Mouse (Mus musculus): ENCODE measurements at regions not wholly inside any gene's neighbourhood (a gene's known extent, or its start where the extent isn't known, plus 50 kb on each side); places are given as distances from the start of the nearest gene placed in this dataset.
"Not testable (repeated sequence)": the region's sequence is repeated elsewhere in the genome, so short reads cannot be mapped to it uniquely, and the experiment has no call there.

DNA sequence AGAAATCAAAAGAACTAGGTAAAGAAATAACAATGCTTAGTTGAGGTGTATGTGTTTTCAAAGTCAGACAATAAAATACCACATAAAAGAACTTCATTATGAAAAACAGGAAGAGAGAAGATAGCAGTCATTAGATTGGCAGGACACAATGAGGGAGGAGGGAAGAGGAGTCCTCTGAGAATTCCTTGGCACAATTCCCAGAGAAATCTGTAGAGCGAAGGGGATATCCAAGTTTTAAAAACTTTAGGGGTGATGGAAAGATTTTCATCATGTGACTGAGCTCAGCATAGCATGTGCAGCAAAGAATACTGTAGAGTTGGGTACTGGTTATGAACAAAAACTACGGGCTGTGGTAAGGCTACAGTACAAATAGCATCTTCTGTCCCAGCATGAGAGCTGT lies 141.3 kb upstream of the Ddhd1 start:
- intact Hi-C loops (cut with DNase I), result no loop called here
- peak; percentile 23 to 44 for DNase-seq

DNA sequence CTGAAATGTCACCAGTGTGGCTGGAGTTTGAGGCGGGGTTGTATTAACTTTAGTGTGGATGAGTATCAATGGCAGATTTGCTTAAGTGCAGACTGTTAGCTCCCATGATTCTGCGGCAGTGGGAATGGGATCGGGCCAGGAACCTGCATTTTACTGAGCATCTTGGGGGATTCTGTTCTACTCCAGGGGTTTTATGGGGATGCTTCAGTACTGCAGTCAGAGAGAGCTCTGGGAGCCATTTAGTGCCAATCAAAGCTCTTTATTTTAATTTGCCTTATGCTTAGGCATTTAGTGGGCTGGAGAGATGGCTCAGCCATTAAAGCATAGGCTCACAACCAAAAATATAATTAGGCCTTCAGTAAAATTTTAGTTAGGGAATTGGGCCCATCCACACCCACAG lies 148.0 kb upstream of the Ddhd1 start:
- no peak for DNase-seq

DNA sequence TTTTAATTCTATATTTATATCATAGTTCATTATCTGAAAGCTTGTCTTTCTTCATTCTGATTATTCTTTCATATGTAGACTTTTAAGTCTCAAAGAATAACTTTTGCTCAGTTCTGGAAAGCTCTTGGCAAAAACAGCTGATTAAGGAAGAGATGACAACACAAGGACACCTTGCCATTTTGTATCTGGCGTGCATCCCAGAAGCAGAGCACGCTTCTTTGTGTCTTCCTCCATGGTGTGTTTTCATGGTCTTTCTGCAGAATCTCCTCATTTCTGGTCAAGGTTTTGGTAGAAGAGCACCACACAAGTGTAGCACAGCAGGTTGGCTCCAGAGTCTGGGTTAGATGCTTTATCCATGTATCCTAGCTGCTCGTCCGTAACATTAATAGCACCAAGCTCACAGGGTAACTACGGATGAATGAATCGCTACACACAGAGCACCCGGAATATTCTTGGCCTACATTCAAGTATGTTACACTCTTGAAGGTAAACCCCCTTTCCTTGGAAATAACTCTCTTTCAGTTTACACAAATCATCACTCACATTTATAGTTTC lies 148.9 kb upstream of the Ddhd1 start:
- no peak for DNase-seq
- intact Hi-C loops (cut with DNase I), result no loop called here

More for the DNA sequence above, 148.0 kb upstream of the Ddhd1 start:
- intact Hi-C loops (cut with DNase I), result no loop called here

DNA sequence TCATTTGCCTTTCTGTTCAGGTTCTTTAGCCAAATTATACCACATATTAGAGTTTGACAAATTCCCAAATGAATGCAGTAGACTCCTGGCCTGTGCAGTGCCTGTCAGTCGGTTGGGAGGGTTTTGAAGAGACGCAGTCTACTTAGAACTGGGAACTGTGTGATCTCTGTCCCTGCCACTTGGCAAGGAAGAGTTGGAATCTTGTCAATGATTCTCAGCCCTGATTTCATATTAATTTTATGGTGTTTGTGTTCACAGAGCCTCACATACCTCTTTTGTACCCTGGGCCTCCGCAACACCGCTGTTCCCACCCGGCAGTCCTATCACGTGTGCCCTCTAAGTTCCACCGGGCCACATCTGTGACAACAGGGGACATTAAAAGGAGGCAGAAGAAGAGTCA lies 149.8 kb upstream of the Ddhd1 start:
- no peak for DNase-seq
- intact Hi-C loops (cut with DNase I), result no loop called here

DNA sequence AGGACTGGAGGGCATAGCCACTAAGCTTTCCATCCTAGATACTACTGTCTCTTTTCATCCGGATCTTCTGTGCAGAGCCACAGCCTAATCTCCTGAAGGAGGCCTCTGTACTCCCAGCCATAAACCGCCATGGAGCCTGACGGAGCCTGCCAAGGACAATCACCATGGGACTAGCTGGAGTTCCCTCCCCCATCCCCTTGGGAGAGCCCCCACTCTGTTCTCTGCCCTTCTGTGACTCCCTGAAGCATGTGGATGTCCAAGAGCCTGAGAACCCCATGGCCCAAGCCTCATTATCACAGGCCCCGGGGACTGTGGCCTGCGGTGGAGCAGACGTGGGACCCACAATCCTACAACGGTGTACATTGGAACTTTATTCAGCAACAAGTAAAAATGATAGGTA lies 151.5 kb upstream of the Ddhd1 start:
- intact Hi-C loops (cut with DNase I), result no loop called here
- peak in 1 of 2 experiments; percentile 18 for DNase-seq

DNA sequence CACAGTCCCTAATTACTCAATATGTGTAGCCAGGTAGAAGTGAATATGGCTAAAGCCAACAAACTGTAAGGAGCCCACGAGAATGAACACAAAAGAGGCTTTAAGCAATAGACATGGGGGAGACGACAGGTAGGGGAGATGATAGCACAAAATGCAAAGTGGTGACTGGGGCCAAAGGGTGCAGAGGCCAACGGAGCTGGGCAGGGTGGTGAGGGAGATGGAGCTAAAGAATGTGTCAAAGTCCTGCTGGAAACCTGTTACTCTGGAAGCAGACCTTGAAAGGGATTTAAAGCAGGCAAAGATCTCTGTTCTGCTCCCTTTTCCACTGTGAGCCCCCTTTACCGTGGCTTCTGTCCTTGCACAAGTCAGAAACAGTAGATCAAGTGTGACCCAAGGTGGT lies 152.2 kb upstream of the Ddhd1 start:
- intact Hi-C loops (cut with DNase I), result no loop called here
- DNase-seq, result no peak

DNA sequence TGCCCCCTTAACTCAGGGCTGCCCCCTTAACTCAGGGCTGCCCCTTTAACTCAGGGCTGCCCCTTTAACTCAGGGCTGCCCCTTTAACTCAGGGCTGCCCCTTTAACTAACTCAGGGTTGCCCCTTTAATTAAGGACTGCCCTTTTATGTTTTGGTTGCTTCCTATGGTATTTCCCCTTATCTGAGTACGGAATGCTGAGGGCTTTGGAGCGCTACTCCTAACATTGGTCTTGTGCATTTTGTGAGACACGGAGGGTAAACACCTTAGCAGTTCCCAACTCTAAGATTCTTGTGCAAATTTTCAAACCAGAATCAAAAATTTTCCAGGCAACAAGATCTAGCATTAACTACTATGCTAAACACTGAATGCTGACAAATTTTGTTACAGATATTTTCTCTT lies 152.7 kb upstream of the Ddhd1 start:
- no peak for DNase-seq
- intact Hi-C loops (cut with DNase I), result no loop called here

DNA sequence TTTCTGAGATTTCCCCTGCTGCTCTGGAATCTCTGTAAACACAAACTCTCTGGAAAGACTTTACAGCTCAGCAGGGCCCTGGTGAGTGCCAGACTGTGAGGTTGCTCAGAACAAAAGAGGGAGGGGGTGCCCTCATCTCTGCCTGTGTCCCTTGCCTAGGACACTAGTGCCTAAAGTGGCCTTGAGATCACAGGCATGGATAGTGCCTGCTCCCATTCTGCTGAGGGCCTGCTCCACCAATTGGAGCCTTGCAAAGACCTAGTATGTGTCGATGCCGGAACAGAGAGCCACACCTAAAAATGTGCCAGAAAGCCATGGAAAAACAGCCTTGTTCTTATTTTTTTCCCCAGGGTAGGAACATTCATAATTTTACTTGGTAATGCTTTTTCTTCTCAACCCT lies 157.7 kb upstream of the Ddhd1 start:
- intact Hi-C loops (cut with DNase I), result no loop called here
- no peak for DNase-seq

DNA sequence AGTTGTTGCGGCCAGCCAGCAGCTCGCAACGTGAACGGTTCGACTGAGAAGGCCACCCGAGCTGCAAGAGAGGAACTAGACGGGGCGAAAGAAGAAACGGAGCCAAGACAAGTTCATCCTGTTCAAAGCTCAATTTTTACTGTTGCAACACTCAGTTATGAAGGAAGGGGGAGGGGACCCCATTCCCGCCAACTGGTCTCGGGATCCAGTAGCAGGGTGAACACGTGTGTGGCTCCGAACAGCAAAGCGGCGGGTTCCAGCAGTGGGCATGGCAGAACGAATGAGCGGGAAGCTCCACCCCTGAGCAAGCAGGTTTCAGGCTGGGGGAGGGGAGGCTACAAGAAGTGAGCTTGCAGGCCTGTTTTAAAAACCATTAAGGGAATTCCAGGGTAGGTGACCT lies 158.7 kb upstream of the Ddhd1 start:
- intact Hi-C loops (cut with DNase I); DNase-seq: not testable (repeated sequence)

DNA sequence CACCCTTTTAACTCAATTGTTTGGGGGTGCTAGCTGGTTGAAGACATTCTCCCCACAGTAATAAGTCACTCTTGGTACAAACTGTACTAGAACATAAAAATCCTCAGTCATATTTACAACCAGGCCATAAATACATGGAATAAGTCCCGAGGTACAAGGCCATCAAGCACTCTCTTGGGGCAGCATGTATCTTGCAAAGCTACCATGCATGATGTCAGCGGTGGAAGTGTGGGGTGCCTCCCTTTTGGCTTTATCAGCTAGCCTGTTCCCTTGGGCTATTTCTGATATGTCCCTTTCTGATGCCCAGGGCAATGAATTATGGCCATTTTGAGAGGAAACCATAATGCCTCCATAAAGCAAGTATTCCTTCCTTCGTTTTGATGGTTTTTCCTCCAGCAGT lies 159.8 kb upstream of the Ddhd1 start:
- no peak for DNase-seq
- intact Hi-C loops (cut with DNase I), result no loop called here

DNA sequence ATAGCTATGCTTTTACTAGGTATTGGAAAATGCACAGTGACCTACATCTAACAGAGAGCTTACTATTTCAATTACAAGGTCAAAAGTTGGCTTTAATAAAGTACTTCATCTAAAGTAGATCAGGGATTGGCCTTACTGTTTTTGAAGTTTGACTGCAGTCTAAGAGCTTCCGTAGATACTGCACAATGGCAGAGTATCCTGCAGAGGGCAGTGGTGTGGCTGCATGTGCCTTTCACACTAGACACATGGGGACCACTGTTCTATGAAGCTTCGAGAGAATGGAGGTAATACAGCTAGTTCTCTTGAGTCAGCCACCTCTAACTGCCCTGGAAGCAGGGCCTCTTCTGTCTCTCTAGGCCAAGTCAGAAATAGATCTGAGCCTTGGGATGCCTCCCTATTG lies 166.7 kb upstream of the Ddhd1 start:
- intact Hi-C loops (cut with DNase I), result no loop called here
- no peak for DNase-seq

DNA sequence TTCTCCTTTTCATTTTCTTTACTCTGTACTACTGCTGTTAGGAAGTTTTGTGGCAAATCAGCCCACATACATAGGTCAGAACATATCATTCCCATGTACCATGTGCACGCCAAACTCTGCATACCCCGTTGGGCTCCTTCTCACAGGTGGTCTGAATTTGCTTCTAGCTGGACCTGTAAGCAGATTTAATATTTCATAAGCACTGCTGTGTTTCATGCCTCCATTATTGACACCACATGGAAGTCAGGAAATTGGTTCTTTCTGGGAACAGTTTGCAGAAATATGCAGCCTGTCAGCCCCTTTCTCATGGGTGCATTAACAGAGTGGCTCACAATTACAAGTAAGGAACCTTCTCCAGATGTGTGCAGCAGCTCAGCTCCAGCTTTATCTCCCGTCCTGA lies 168.1 kb upstream of the Ddhd1 start:
- DNase-seq, result no peak
- intact Hi-C loops (cut with DNase I), result no loop called here

DNA sequence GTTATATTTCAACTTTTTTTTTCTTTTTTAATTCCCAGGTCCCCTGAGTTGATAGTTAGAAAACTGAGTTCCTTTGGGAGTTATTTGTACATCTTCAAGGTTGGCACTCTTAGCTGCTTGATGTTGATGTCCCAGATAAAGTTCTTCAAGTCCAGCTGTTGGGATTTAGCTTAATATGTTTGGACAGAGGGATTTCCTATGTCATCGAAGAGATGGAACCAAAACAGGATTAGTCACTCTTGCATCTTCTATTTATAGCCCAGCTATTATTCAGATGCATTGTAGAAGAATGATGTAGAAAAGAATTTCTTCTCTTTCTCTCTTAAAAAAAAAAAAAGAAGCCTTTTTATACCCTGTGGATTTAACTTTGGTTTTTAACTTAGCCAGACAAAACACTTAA lies 169.2 kb upstream of the Ddhd1 start:
- intact Hi-C loops (cut with DNase I), result no loop called here
- DNase-seq, result no peak

DNA sequence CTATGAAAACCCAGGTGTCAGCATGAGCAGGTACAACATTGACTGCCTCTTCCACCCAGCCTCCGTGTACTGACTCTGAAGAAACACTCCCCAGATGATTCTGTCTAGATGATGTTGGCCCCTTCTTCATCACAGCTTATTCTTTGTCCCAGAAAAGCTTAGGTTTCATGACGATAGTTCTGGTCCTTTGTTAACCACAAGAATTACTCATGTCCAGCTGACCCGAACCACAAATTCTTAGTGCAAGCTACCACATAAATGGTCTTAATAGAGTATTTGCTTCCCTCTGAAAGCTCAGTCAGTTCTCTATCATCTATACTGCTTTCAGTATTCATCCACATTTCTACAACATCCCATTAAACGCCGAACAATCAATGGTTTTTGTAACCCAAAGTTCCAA lies 172.5 kb upstream of the Ddhd1 start:
- DNase-seq, result no peak

DNA sequence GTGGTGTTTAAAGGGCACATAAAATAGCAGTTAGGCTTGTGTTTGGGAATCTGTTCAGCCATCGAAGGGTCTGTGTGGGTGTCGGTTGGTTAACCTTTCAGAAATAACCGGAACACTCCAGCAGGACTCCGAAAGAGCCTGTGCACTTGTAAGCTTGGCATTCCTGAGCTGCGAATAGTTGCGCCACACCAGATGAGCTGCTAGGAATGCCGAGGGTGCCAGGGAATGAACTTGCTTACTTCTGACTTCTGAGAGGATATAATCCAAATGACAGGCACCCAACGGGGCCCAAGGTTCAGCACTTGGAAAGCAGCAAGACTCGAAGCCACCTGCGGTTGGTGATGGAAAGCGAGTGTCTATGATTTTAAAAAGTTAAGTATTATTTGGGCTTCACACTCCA lies 179.1 kb upstream of the Ddhd1 start:
- peak; percentile 10 to 27 for DNase-seq
- intact Hi-C loops (cut with DNase I), result no loop called here

More for the DNA sequence above, 172.5 kb upstream of the Ddhd1 start:
- intact Hi-C loops (cut with DNase I), result no loop called here

DNA sequence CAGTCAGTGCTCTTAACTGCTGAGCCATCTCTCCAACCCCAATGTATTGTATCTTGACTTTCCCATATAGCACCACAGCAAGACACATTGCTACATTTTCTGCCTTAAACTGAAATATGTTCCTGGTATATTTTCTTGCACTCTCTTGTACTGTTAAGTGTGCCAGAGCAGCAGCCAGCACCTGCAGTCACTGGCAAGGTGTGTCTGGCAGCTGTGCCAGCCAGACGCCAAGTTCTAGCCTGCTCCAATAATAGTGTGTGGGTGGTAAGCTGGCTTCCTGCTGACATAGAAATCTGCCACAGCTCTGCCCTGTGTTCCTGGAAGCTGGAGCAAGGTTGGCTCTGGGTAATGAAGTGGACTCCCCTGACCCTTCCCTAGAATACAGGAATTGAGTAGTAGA lies 185.9 kb upstream of the Ddhd1 start:
- intact Hi-C loops (cut with DNase I), result no loop called here
- no peak for DNase-seq

DNA sequence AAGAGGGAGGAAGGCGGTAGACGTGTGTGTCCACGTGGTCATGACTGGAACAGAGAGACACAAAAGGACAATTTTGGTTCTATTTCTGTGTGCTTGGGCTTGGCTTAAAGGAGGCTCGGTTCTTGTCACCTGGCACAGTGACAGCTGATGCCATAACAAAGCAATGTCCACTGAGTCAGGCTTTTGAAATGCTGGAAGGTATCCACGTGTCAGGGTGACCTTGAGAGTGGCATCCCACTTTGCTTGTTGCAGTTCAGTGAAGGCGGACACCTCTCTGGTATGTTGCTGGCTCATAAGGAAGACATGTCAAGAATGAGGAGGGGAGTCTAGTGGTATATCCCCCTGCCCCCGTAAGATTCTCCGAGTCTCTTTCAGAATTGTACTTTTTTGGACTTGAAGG lies 192.6 kb upstream of the Ddhd1 start:
- peak; percentile 36 to 38 for DNase-seq
- intact Hi-C loops (cut with DNase I), result no loop called here

DNA sequence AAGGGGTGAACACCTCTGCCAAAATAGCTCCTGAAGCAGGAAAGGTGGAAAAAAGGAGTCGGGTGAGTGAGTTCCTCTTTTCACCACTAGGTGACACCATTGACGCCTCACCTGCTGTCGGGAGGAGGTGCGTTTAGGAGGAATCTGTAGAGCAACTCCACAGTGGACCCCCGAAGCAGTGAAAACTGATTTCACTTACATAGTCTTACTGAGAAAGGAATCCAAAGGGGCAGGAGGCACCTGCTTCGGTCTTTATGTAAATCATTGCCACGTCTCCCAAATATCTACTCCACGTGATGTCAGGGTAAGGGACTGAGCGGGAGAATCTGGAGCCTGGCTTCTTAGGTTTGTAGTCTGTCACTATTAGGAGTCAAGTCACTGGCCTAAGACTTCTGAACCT lies 220.5 kb upstream of the Ddhd1 start:
- DNase-seq, result peak; percentile 45 to 66
- intact Hi-C loops (cut with DNase I), result loop anchor here (10.0 kb wide), 2 partner anchors 686 to 846 kb away; no protein-coding TSS in a partner anchor

DNA sequence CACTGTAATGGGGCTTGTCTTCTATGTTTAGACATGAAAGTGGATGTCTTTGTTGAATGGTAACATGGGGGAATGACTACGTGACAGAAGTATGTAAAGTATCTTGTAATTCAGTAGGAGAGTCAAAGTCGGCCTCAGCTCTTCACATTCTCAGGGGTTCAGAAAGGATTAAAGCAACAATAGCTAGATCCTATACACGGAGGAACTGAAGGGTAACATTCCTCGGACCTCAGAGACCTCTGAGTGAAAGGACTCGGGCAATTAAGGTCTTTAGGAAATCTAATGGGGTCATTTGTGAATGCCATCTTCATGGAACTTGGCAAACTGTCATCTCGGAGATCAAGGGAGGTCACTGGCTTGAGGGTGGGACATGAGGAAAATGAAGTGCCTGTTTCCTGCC lies 262.8 kb upstream of the Ddhd1 start:
- DNase-seq, result peak; percentile 17 to 30
- intact Hi-C loops (cut with DNase I), result no loop called here

DNA sequence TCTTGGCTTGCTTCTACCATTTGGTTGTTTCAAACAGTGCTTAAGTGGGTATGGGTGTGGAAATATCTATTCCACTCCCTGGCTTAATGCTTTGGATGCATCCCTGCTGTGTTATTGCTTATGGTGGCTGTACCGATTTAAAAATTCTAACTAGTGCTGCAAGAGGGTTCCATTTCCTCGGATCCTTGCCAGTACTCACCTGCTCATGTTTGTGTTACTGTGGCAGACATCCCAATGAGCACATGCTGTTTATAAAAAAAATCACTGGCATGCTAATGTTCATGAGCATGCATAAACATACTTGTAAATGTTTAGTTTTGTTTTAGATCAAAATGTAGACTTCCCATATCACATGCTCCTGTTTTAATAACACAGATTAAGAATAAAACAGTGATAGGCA lies 285.6 kb upstream of the Ddhd1 start:
- no peak for DNase-seq
- intact Hi-C loops (cut with DNase I), result no loop called here

DNA sequence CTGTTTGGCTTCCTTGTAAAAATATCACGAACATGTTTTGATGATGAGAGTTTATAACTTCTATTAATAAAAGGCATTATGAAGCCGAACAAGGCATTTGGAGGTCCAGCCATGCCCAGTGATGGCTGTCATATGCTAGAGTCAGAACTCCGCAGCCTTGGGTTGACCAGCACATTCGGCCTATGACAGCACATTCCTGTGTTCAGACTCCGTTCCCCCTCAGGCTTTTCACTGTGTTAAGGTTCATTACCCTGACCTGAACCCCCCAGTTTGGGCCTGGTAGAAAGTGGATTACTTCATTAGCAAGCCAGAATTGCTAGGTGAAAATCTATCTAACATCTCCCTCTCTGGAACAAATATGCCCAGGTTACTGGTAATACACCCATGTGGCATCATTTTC lies 286.2 kb upstream of the Ddhd1 start:
- no peak for DNase-seq
- intact Hi-C loops (cut with DNase I), result no loop called here

DNA sequence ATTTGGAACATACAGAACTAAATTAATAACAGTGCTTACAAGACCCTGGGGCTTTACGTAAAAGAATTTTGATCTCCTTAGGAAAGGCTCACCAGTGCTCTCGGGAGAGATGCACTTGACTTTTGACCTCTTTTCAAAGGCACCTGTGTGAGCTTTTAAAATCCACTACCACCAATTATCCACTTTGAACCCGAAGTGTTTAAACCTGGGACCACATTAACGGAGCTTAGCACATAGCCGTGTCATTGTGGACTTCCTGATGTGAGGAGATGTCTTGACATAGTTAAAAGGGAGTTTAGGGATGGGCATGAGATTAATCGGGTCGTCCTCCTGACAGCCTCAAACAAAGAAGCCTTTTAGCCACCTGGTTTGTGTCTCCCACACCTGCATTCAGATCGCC lies 286.6 kb upstream of the Ddhd1 start:
- intact Hi-C loops (cut with DNase I), result no loop called here
- DNase-seq, result no peak

DNA sequence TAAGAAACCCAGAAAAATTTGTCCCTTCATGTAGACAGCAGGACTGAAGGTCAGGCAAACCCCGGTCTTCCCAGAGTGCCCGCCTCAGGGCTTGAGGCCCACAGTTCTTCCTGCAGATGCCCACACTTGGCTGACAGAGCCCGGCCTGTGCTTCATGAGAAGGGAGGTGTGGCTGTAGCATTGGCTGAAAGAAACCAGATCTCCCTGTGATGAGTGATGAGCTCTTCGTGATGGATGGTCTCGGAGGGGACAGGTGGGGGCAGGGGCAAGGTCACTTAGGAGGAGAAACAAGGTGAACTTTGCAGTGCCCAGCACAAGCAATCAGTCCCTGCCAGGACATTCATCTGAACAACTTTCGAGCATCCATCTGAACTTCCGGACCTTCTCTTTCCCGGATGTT lies 298.7 kb upstream of the Ddhd1 start:
- intact Hi-C loops (cut with DNase I), result no loop called here
- peak; percentile 27 to 35 for DNase-seq

DNA sequence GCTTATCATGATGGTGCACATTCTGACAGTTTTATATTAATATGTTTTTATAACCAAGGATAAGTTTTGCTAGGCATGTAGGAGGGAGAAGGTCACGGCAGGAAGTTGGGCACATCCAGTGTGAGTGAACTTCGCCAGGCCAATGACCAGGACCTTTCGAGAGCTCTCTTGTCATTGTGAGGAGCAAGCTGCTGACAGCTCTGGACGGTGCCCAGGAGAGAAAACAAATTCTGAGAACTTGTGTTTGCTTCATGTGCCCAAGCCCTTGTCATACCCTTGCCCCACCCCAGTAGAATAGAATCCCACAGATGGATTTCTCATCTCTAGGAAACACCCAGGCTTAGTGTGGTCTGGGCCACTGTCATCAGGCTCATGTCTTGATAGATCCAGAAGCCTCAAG lies 304.5 kb upstream of the Ddhd1 start:
- DNase-seq, result peak; percentile 32
- intact Hi-C loops (cut with DNase I), result no loop called here

Measured in heart, postnatal 10 days (tissue).